Mouse (Mus musculus) erythroblast, embryonic 14.5 days (primary cell): ENCODE results near the gene Olfr1391. TPM values are rescaled to one million over a fixed set of nuclear protein-coding genes. Genes with fewer than 3 reads are reported as not detected.

Experiments used
- H3K27me3 ChIP-seq: 2 replicates; pipeline ENCODE4 v1.6.1; 2012; ENCODE audit warnings: inconsistent platforms; ENCODE audit not compliant: control insufficient read depth
- H3K36me3 ChIP-seq: 2 replicates; pipeline ENCODE4 v1.6.1; 2012; ENCODE audit warnings: mild to moderate bottlenecking, inconsistent platforms; ENCODE audit not compliant: control insufficient read depth
- H3K4me1 ChIP-seq: 2 replicates; pipeline ENCODE4 v1.6.1; 2012; ENCODE audit warnings: inconsistent platforms; ENCODE audit not compliant: control insufficient read depth
- H3K4me3 ChIP-seq: replicated peaks from 2 replicates; pipeline ENCODE3; 2012; ENCODE audit warnings: moderate library complexity, mild to moderate bottlenecking, inconsistent platforms
- H3K9me3 ChIP-seq: 2 replicates; pipeline ENCODE4 v1.6.1; 2012; ENCODE audit warnings: low read length, inconsistent platforms, mixed read lengths; ENCODE audit not compliant: control insufficient read depth
- GATA1 ChIP-seq: IDR thresholded peaks from 2 replicates; pipeline ENCODE4 v1.6.1; 2012; ENCODE audit warnings: low read length, inconsistent platforms, mixed read lengths
- TAL1 ChIP-seq: IDR thresholded peaks from 3 replicates; pipeline ENCODE4 v1.6.1; 2012; ENCODE audit warnings: low read length, inconsistent platforms, mixed read lengths
- polyA plus RNA-seq: library from polyadenylated mRNA; stranded (reverse); fragments of >175 nt; gene quantifications from 2 replicates; pipeline ENCODE4 v1.2.3, GENCODE M21; 2012

Gene Olfr1391
- polyA plus RNA-seq, 1 experiment, result not detected

- Histone ChIP-seq H3K4me1 (no peaks in the 10 kb centered on the region), H3K4me3 (no peak within 1 kb of the TSS), H3K27me3 (no peaks in the 10 kb centered on the region), H3K9me3 (no peaks in the 10 kb centered on the region), H3K36me3 (no peaks in the 10 kb centered on the region)
- TF ChIP-seq GATA1 (no peak), TAL1 (no peak)
Measured at GRCm38 (mm10) chr11:49334888-49335287, 12.3 kb downstream of the Olfr1391 start, which contains the start of gene Olfr1390. Olfr1390 (plus strand) TSS chr11:49335188.

DNA sequence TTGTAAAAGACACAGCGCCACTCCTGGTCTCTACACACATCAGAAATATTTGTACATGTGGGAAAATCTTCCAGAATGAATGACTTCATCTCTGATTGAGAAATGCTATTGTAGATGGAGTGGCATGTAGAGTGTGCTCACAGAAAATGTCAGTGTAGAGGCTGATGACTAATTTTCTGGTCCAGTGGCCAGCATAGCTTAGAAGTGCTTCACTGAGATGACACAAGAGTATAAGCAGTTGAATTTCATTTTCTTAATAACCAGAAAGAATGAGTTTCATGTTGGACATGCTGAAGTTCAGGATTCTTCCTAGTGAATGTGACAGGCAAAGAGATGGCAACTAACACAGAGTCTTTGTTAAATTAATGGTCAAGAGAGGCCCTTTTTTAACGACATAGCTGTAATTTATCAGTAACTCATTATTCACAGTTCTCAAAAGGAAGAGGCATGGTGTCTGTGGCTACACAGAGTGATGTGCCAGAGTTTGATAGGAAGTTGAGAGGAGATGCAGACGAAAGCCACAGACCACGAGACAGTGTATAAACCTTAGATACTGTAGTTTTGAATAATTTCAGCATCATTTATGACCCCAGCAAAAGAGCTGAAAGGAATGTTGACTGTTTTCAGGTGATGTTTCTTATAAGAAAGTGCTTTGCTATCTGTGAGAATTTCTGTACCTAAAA is 14.7 kb downstream of the Olfr1391 start:
- Histone ChIP-seq H3K4me3 (no peak overlapping the region), H3K27me3 (no peaks in the 10 kb centered on the region), H3K36me3 (no peaks in the 10 kb centered on the region), H3K4me1 (no peaks in the 10 kb centered on the region), H3K9me3 (no peaks in the 10 kb centered on the region)
- TF ChIP-seq GATA1 (no peak), TAL1 (no peak)

Other genes with a start within 250 kb of the Olfr1391 start
- not detected in 2 replicates for gene Ifi47, start 246.2 kb upstream of the Olfr1391 start, polyA plus RNA-seq
- gene Olfr1396, start 207.9 kb upstream of the Olfr1391 start, polyA plus RNA-seq, result not detected in 2 replicates
- not detected in 2 replicates for gene Olfr1395, start 180.5 kb upstream of the Olfr1391 start, polyA plus RNA-seq
- not detected in 2 replicates for gene Olfr1394, start 168.4 kb upstream of the Olfr1391 start, polyA plus RNA-seq
- gene Btnl9, start 135.6 kb upstream of the Olfr1391 start, polyA plus RNA-seq, result not detected in 2 replicates
- gene Zfp62, start 119.5 kb upstream of the Olfr1391 start, polyA plus RNA-seq, result 0.02 and 0.16 TPM in 2 replicates
- 6.7 and 7.3 TPM in 2 replicates for gene Mgat1, start 78.6 kb upstream of the Olfr1391 start, polyA plus RNA-seq
- not detected in 2 replicates for gene Olfr1393, start 44.4 kb upstream of the Olfr1391 start, polyA plus RNA-seq
- gene Olfr1392, start 37.5 kb upstream of the Olfr1391 start, polyA plus RNA-seq, result 0.01 TPM in 1 of 2 replicates, not detected in the other
- gene Olfr10, start 18.0 kb upstream of the Olfr1391 start, polyA plus RNA-seq, result not detected in 2 replicates
- not detected in 2 replicates for gene Olfr1390, start 12.4 kb downstream of the Olfr1391 start, polyA plus RNA-seq
- not detected in 2 replicates for gene Olfr1389, start 100.3 kb downstream of the Olfr1391 start, polyA plus RNA-seq
- not detected in 2 replicates for gene Olfr1388, start 113.9 kb downstream of the Olfr1391 start, polyA plus RNA-seq
- gene Olfr1387, start 132.6 kb downstream of the Olfr1391 start, polyA plus RNA-seq, result not detected in 2 replicates
- gene Olfr1386, start 142.3 kb downstream of the Olfr1391 start, polyA plus RNA-seq, result not detected in 2 replicates
- gene Olfr1385, start 166.3 kb downstream of the Olfr1391 start, polyA plus RNA-seq, result not detected in 2 replicates
- gene Olfr1384, start 184.0 kb downstream of the Olfr1391 start, polyA plus RNA-seq, result not detected in 2 replicates
- 0.01 TPM in 1 of 2 replicates, not detected in the other for gene Olfr1383, start 196.9 kb downstream of the Olfr1391 start, polyA plus RNA-seq
- not detected in 2 replicates for gene Olfr1382, start 205.5 kb downstream of the Olfr1391 start, polyA plus RNA-seq
- 0.01 TPM in 1 of 2 replicates, not detected in the other for gene Olfr1381, start 220.7 kb downstream of the Olfr1391 start, polyA plus RNA-seq
- gene Olfr1380, start 234.1 kb downstream of the Olfr1391 start, polyA plus RNA-seq, result not detected in 2 replicates